Mouse (Mus musculus) frontal cortex, adult 2 months (tissue): ENCODE measurements at regions not wholly inside any gene's neighbourhood (a gene's known extent, or its start where the extent isn't known, plus 50 kb on each side); places are given as distances from the start of the nearest gene placed in this dataset.
"Not testable (repeated sequence)": the region's sequence is repeated elsewhere in the genome, so short reads cannot be mapped to it uniquely, and the experiment has no call there.

ENCODE experiments used
- DNase-seq, 2 experiments: peaks; one replicate each; pipeline ENCODE4 v3.0.0; 2022; ENCODE audit warnings: low spot score in 1 of 2; ENCODE audit errors: extremely low spot score in 1 of 2

- no peak for DNase-seq
Measured at GRCm38 (mm10) chr17:83034914-83035573, 180.0 kb upstream of the Pkdcc start.

DNA sequence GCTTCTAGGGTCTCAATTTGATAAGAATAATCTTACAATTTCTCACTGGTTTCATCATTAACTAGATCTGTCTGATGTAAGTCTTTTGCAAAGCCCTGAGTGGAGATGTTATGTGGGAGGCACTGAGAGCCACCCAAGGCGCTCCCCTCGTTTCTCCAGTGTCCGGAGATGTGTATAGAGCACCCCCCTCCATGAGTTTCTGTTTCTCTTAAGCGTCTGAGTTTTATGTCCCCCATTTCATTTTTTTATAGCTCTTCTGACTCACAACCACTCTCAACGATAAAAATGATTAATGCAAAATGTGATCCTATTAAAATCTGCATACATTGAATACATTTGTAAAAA is 179.5 kb upstream of the Pkdcc start:
- DNase-seq = no peak

DNA sequence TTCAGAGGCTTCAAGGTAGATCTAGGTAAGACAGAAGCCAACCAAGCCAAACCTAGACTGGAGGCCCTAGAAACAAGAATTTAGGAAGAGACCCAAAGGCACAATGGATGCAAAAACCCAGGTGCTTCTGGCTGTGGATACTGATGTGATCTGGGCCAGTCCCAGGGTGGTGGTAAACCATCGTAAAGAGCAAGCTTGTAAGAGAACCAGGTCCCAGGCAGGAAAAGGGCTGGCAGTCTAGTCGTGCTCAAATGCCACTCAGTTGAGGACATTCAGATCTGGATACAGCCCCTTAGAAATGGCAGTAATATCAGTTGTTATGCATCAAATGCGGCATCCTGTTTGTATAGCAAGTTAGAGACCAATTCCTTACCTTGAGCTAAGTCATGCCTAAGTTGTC is 175.5 kb upstream of the Pkdcc start:
- DNase-seq = no peak

DNA sequence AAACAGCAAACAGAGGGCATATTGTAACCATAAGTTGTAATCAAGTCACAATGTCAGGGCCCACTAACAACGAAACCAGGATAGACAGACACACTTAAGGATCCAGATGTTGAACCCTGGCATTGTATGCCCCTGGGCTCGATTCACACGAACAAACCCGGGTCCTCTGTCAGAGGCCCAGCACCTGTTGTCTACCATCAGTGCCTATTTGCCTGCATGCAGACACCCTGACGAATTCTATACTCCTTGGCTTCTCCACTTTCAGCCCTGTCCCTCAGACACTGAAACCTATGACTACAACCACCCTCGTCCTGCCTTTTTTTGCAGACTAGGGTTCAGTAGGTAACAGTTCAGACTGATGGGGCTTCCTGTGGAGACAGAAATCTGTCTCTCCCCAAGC is 170.6 kb upstream of the Pkdcc start:
- no peak for DNase-seq

GRCm38 (mm10) chr17:83049972-83050535 is 165.0 kb upstream of the Pkdcc start:
- DNase-seq = no peak

DNA sequence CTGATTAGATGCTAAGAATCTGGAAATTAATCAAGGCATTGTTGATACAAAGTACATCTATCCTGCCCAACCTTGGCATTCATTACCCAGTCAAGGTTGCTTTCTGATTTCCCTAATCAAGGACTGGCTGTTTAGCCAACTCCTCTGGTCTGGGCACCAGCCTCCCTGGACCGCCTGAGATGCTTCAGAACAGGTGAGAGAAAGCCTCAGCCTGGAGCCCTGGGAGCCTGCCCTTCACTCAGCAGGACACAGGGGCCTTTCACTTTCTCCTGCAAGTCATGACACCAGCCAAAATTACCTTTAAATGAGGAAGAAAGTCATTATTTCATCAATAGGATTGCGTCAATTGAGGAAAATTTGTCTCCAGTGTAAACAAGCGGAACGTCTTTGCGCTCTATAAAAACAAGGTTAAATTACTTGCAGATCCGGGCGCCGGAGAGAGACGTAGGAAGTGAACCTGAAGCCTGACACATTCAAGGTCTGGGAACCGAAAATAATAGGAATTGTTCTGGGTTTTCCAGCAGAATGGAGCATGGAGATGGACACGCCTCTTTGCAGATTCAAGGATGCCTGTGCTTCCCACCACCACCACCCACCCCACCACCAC is 164.4 kb upstream of the Pkdcc start:
- DNase-seq = no peak

- no peak for DNase-seq
Measured at GRCm38 (mm10) chr17:83052613-83053140, 162.4 kb upstream of the Pkdcc start.

GRCm38 (mm10) chr17:83057832-83058231 is 157.3 kb upstream of the Pkdcc start:
- DNase-seq = no peak

DNA sequence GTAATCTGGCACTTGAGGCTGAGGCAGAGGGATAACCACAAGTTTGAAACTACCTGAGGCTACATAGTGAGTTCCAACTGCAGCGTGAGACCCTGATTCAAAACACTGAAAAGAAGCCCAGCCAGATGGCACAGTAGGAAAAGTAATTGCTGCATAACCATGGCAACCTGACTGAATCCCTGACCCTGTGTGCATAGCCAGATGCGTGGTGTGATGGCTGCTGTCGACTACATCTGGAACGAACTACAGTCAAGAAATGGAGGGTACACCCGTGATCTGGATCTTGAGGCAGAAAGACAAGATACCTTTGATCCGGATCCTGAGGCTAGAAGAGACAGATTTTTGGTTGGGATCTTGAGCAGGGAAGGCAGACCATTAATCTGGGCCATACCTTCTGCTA is 153.2 kb upstream of the Pkdcc start:
- DNase-seq = no peak

DNA sequence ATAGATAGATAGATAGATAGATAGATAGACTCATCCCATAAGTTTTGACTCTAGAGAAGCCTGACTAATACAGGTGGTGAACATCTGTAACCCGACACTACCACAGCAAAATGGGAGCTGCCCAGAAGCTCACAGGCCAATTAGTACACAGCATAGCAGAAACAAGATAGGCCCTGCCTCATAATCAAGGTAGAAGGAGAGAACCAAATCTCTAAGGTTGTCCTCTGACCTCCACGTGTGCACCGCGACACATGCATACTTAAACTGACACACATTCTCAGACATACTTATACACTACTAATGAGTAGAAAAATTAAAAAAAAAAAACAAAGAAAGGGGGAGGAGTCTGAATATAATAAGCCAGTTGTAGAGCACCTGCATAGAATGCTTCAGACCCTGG is 151.2 kb upstream of the Pkdcc start:
- DNase-seq = no peak

DNA sequence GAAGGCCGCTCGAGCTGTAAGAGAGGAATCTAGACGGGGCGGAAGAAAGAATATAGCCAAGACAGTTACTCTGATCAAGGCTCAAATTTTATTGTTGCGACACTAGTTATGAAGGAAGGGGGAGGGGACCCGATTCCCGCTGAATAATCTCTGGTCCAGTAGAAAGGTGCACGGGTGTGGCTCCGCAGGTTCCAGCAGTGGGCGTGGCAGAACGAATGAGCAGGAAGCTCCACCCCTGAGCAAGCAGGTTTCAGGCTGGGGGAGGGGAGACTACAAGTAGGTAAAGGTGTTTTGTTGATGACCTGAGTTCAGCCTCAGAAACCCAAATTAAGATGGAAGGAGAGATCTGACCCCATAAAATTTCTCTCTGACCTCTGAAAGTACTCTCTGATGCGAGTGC is 150.7 kb upstream of the Pkdcc start:
- not testable (repeated sequence) for DNase-seq

GRCm38 (mm10) chr17:83069246-83069645 is 145.8 kb upstream of the Pkdcc start:
- no peak for DNase-seq

GRCm38 (mm10) chr17:83071746-83072145 is 143.3 kb upstream of the Pkdcc start:
- no peak for DNase-seq

DNA sequence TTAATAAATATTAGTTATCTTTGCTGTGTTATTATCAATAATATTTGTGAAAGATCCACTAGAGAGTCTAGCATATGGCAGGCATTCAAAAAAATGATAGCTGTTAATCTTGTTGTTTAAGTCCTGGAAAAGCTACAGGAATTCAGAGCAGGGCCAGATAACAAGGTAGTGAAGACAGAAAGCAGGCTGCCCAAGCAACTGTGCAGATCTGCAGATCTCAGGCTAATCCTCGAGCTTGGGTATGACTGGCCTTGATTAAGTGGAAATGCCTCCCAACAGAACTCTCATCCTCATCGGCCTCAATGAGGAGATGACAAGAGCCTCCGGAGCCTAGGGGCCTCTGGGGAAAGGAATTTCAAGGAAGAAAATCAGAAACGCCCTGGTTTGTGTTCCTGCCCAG is 142.9 kb upstream of the Pkdcc start:
- no peak for DNase-seq

DNA sequence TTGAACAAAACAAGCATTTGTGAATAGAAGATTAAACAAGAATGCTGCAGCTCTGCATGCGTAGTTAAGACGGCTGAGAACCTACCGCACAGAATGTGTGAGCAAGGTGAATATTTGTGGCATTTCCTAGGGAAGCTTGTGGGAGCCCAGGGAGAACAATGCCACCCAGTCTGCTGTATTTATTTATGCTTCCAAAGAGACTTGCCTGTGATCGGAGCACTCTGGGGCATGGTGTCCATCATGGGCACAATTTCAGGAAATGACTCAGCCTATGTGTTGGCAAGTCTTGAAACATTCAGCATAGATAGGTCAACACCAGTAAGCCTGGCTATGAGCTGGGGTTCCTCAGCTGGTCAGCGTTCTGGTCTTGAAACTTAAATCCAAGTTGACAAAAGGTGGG is 140.2 kb upstream of the Pkdcc start:
- DNase-seq = no peak

- DNase-seq = no peak
Measured at GRCm38 (mm10) chr17:83077737-83078600, 137.1 kb upstream of the Pkdcc start.

- no peak for DNase-seq
Measured at GRCm38 (mm10) chr17:83078601-83079360, 136.3 kb upstream of the Pkdcc start.

DNA sequence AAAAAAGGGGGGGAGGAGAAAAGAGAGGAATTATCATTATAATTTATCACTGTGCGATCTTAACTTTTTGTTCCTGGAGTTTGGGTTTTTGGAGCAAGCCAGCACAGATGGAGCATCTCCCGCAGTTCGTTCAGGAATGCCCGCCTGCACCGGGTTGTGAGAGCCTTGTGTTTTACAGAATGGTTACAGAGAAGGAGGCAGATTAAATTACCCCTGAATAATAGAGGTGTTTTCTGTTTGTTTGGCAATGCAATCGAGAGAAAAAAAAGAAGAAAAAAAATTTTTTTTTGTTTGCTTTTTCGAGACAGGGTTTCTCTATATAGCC is 135.8 kb upstream of the Pkdcc start:
- no peak for DNase-seq

- DNase-seq = no peak
Measured at GRCm38 (mm10) chr17:83081729-83082128, 133.4 kb upstream of the Pkdcc start.

GRCm38 (mm10) chr17:83083521-83083920 is 131.6 kb upstream of the Pkdcc start:
- peak in 1 of 2 experiments; percentile 30 for DNase-seq
